Mouse (Mus musculus) brain, embryonic 14.5 days (tissue): ENCODE measurements around the gene Atp6ap1l.

Source experiments
- CTCF ChIP-seq: fragments of 200-500 bp; IDR thresholded peaks from 2 replicates; pipeline ENCODE4 v1.5.1; 2012; ENCODE audit warnings: inconsistent platforms, mild to moderate bottlenecking, moderate library complexity, borderline replicate concordance; ENCODE audit not compliant: insufficient read depth, insufficient read length; ENCODE audit errors: extremely low read depth
- POLR2A ChIP-seq: fragments of 200-500 bp; IDR thresholded peaks from 2 replicates; pipeline ENCODE4 v1.6.1; 2012; ENCODE audit warnings: mild to moderate bottlenecking, inconsistent platforms, borderline replicate concordance; ENCODE audit not compliant: poor library complexity, insufficient read depth, insufficient read length, severe bottlenecking; ENCODE audit errors: extremely low read depth

GRCm38 (mm10) chr13:90914721-90915120 is 9.6 kb upstream of the Atp6ap1l start:
- TF ChIP-seq POLR2A (no peak), CTCF (no peak)
